Mouse (Mus musculus) spleen, adult 12 weeks (tissue): ENCODE data around the gene Fmr1.
"Not testable (repeated sequence)": the region's sequence is repeated elsewhere in the genome, so short reads cannot be mapped to it uniquely, and the experiment has no call there.

Experiments used
- DNase-seq: peaks from one replicate; pipeline ENCODE4 v3.0.0; 2022; ENCODE audit warnings: low spot score

The Fmr1 gene

GRCm38 (mm10) chrX:68678333-68678740 is at the start of gene Fmr1:
Gene Fmr1 (plus strand): TSS chrX:68678541.
- peak; percentile 94 for DNase-seq

DNA sequence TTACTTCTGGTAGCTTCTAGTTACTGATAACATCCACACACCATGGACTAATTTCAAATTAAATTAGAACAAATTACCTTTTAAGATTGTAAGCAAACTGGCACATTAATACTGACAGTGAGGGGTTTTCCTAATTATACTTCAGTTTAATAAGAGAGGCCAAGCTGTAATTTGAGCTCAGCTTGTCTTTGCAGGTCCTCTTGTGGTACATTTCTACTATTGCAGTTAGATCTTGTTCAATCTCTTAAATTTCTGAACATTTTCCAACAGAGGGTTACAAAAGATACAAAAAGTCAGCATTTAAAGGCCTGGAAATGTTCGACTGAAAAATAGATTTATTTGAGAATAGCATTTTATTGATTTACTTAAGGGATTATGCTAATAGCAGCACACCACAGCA is 36.7 kb upstream of the Fmr1 start:
- DNase-seq, result no peak

GRCm38 (mm10) chrX:68645154-68645919 is 33.0 kb upstream of the Fmr1 start:
- no peak for DNase-seq

GRCm38 (mm10) chrX:68677508-68677907 is 833 bp upstream of the Fmr1 start:
- DNase-seq, result no peak

DNA sequence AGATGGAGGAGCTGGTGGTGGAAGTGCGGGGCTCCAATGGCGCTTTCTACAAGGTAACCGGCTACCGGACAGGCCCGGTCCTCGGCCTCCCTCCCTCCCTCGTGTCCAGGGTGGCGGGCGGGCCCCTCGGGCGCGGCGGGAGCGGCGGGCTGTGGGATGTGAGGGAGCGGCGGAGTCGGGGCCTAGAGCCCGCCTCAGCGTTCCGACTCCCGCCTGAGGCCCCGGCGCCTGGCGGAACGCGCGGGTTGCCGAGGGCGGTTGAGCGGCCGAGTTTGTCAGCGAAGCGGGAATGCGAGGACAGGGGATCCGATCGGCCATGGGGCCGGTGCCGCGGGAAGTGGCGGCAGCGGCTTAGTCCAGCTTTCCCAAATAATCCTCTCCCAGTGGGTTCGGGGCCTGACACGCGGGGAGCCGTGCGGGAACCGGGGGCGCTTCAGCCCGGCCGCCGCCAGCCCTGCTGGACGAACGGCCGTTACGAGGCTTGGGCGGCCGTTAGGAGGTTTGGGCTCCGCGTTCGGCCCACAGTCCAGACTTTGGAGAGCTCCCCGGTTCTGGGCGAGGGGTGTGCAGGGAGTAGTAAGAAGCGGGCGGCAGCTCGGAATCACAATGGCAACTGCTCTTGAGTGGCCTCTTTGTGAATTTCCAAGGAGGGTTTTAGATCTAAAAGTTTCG is 610 bp downstream of the Fmr1 start:
- no peak for DNase-seq

DNA sequence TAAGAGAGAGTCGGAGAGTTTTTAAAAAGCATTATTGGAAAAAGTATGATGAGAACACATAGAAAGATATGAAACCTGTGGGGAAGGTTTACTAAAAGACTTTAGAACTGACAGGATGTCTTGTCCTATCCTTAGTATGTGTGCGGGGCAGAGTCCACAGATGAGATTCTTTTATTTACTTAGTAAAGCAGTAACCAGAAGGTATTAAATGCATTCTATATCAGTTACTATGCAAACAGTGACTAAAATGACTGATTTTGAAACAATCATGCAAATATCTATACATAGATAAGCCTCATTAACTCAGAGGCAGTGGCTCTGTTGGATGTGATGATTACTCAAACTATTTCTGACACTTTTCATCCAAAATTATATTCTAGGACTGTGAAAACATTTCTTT is 6.4 kb downstream of the Fmr1 start:
- DNase-seq, result no peak

GRCm38 (mm10) chrX:68691936-68692335 is 13.6 kb downstream of the Fmr1 start:
- DNase-seq, result not testable (repeated sequence)

DNA sequence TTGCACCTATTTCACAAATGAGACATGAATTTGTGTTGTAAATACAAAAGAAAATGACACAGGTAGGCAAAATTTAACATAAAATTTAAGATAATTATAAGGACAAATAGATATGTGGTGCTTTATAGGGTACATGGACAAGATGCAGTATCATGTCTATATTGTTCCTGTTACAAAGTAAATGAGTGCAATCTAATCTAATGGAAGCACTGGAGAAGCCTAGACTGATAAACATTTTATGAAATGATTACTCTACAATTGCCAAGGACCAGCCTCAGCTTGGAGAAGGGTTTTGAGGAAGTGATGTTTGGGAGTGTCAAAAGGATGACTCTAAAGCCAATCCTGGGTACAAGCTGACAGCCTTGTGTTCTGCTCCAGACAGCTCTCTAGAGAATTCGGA is 58.6 kb downstream of the Fmr1 start:
- DNase-seq, result no peak

DNA sequence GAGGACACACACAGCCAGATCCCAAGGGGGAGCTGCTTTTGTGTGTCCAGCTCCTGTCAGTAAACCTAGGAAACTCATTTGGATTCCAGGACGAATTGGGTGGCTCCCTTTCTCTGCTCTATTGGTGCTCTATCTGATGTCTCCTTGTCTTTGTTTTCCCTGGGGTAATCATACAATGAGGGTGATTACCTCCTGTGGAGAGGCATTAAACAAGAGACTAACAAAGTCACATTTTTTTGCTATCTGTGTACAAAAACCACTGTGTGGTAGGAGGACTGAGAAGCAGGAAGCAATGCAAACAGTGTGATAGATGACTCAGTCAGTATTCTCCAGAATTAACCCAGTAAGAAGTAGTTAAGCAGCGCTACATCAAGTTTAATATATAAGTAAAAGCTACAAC is 61.7 kb downstream of the Fmr1 start:
- no peak for DNase-seq

DNA sequence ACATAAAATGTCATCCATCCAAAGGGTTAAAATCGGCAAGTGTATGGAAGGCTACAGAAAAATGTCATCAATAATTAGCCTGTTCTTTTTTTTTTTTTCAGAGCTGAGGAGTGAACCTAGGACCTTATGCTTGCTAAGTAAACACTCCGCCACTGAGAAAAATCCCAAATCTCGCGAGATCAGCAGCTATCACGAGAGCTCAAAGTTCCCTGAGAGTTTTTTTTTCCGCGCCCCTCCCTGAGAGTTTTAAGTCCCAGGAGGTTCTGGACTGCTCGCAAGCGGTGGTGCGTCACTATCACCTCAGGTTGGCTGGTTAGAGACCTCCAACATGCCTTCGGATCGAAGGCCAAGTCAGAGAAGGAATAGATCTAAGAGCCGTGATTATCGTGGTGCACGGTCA is 83.3 kb downstream of the Fmr1 start, which contains the start of gene Fmr1nb:
Fmr1nb (plus strand) TSS at position 234 of the 400 bp plus-strand sequence.
- no peak for DNase-seq
